Mouse (Mus musculus): Measurements from ENCODE around the gene Ggcx. TPM values are rescaled to one million over a fixed set of nuclear protein-coding genes. Genes with fewer than 3 reads are reported as not detected.
"Not testable (repeated sequence)": the region's sequence is repeated elsewhere in the genome, so short reads cannot be mapped to it uniquely, and the experiment has no call there.

Ggcx gene
- polyA plus RNA-seq, 1 experiment from 2014 or later, result 27.7 TPM

GRCm38 (mm10) chr6:72452329-72452728 lies 38.2 kb downstream of the Ggcx start:
- no peaks in the 10 kb centered on the region for H3K27me3 ChIP-seq
- H3K4me3 ChIP-seq, result no peak overlapping the region
- H3K4me1 ChIP-seq (replicated peaks), result peaks cover 11% of the 10 kb centered on the region
- H3K36me3 ChIP-seq, result no peaks in the 10 kb centered on the region
- no peaks in the 10 kb centered on the region for H3K9me3 ChIP-seq (replicated peaks)
- no peak for ATAC-seq (replicated peaks; ENCODE audit: insufficient number of reproducible peaks, insufficient read depth, low FRiP score, low read depth)
- H3K27ac ChIP-seq, result no peak overlapping the region
- 75% methylated on average over 2 of the region's 2 CpGs for WGBS
- H3K4me2 ChIP-seq, result no peak overlapping the region
- no peak overlapping the region for H3K9ac ChIP-seq

GRCm38 (mm10) chr6:72453578-72453977 lies 39.5 kb downstream of the Ggcx start:
- no peak overlapping the region for H3K27ac ChIP-seq
- no peak overlapping the region for H3K4me3 ChIP-seq
- no peaks in the 10 kb centered on the region for H3K9me3 ChIP-seq (replicated peaks)
- H3K4me2 ChIP-seq, result no peak overlapping the region
- 74% methylated on average over 3 of the region's 3 CpGs for WGBS
- no peak for ATAC-seq (replicated peaks; ENCODE audit: insufficient number of reproducible peaks, insufficient read depth, low FRiP score, low read depth)
- H3K27me3 ChIP-seq, result no peaks in the 10 kb centered on the region
- peaks cover 11% of the 10 kb centered on the region for H3K4me1 ChIP-seq (replicated peaks)
- H3K9ac ChIP-seq, result no peak overlapping the region
- H3K36me3 ChIP-seq, result no peaks in the 10 kb centered on the region

GRCm38 (mm10) chr6:72454072-72454746 lies 40.1 kb downstream of the Ggcx start:
- 41% methylated on average over 7 of the region's 7 CpGs for WGBS
- Histone ChIP-seq H3K9ac (no peak overlapping the region), H3K36me3 (no peaks in the 10 kb centered on the region), H3K4me3 (no peak overlapping the region), H3K27me3 (no peaks in the 10 kb centered on the region), H3K9me3 (replicated peaks) (no peaks in the 10 kb centered on the region), H3K4me1 (replicated peaks) (peaks cover 11% of the 10 kb centered on the region), H3K27ac (peak overlapping the region; percentile 51), H3K4me2 (no peak overlapping the region)
- ATAC-seq (replicated peaks; ENCODE audit: insufficient number of reproducible peaks, insufficient read depth, low FRiP score, low read depth), result 0 out of 2 replicates have a peak, but pooled peaks have one; percentile 22

- Histone ChIP-seq H3K36me3 (no peaks in the 10 kb centered on the region), H3K4me3 (no peak overlapping the region), H3K9ac (no peak overlapping the region), H3K4me1 (replicated peaks) (peaks cover 11% of the 10 kb centered on the region), H3K9me3 (replicated peaks) (no peaks in the 10 kb centered on the region), H3K27me3 (no peaks in the 10 kb centered on the region), H3K4me2 (no peak overlapping the region), H3K27ac (peak overlapping the region; percentile 51; the same call in 1 of the 2 replicates)
- WGBS, result 55% methylated on average over 7 of the region's 7 CpGs
- ATAC-seq (replicated peaks; ENCODE audit: insufficient number of reproducible peaks, insufficient read depth, low FRiP score, low read depth), result peak; percentile 64; the same call in 1 of the 2 replicates
Observed at GRCm38 (mm10) chr6:72454833-72455373, 40.8 kb downstream of the Ggcx start.

GRCm38 (mm10) chr6:72456567-72456966 lies 42.5 kb downstream of the Ggcx start:
- H3K27ac ChIP-seq, result no peak overlapping the region
- no peak for ATAC-seq (replicated peaks; ENCODE audit: insufficient number of reproducible peaks, insufficient read depth, low FRiP score, low read depth)
- no peaks in the 10 kb centered on the region for H3K27me3 ChIP-seq
- H3K9ac ChIP-seq, result no peak overlapping the region
- H3K4me3 ChIP-seq, result no peak overlapping the region
- no peak overlapping the region for H3K4me2 ChIP-seq
- H3K9me3 ChIP-seq (replicated peaks), result no peaks in the 10 kb centered on the region
- peaks cover 11% of the 10 kb centered on the region for H3K4me1 ChIP-seq (replicated peaks)
- WGBS, result 56% methylated on average over 4 of the region's 4 CpGs
- no peaks in the 10 kb centered on the region for H3K36me3 ChIP-seq

GRCm38 (mm10) chr6:72458418-72458817 lies 44.3 kb downstream of the Ggcx start:
- no peak for ATAC-seq (replicated peaks; ENCODE audit: insufficient number of reproducible peaks, insufficient read depth, low FRiP score, low read depth)
- Histone ChIP-seq H3K36me3 (no peaks in the 10 kb centered on the region), H3K27me3 (no peaks in the 10 kb centered on the region), H3K4me1 (replicated peaks) (peaks cover 11% of the 10 kb centered on the region), H3K9me3 (replicated peaks) (no peaks in the 10 kb centered on the region), H3K4me3 (no peak overlapping the region), H3K9ac (no peak overlapping the region), H3K27ac (peak overlapping the region; percentile 5; the same call in 1 of the 2 replicates), H3K4me2 (no peak overlapping the region)
- WGBS, result 54% methylated on average over 7 of the region's 7 CpGs

GRCm38 (mm10) chr6:72458921-72459320 lies 44.8 kb downstream of the Ggcx start:
- Histone ChIP-seq H3K4me1 (replicated peaks) (peaks cover 11% of the 10 kb centered on the region), H3K4me3 (no peak overlapping the region), H3K9me3 (replicated peaks) (no peaks in the 10 kb centered on the region), H3K4me2 (no peak overlapping the region), H3K27ac (peak overlapping the region; percentile 5; the same call in 1 of the 2 replicates), H3K36me3 (no peaks in the 10 kb centered on the region), H3K27me3 (no peaks in the 10 kb centered on the region), H3K9ac (no peak overlapping the region)
- ATAC-seq (replicated peaks; ENCODE audit: insufficient number of reproducible peaks, insufficient read depth, low FRiP score, low read depth), result no peak
- 36% methylated on average over 5 of the region's 5 CpGs for WGBS

GRCm38 (mm10) chr6:72460036-72460801 lies 46.1 kb downstream of the Ggcx start:
- no peak overlapping the region for H3K4me2 ChIP-seq
- H3K9ac ChIP-seq, result no peak overlapping the region
- H3K27ac ChIP-seq, result no peak overlapping the region
- 49% methylated on average over 9 of the region's 9 CpGs for WGBS
- ATAC-seq (replicated peaks; ENCODE audit: insufficient number of reproducible peaks, insufficient read depth, low FRiP score, low read depth), result no peak
- no peaks in the 10 kb centered on the region for H3K27me3 ChIP-seq
- H3K36me3 ChIP-seq, result no peaks in the 10 kb centered on the region
- H3K9me3 ChIP-seq (replicated peaks), result no peaks in the 10 kb centered on the region
- no peaks in the 10 kb centered on the region; the same call in 1 of the 2 replicates for H3K4me1 ChIP-seq (replicated peaks)
- H3K4me3 ChIP-seq, result no peak overlapping the region

- H3K4me2 ChIP-seq; H3K27ac ChIP-seq; H3K4me3 ChIP-seq; H3K27me3 ChIP-seq; H3K9ac ChIP-seq; H3K4me1 ChIP-seq (replicated peaks); ATAC-seq (replicated peaks; ENCODE audit: insufficient number of reproducible peaks, insufficient read depth, low FRiP score, low read depth); H3K9me3 ChIP-seq (replicated peaks); H3K36me3 ChIP-seq: not testable (repeated sequence)
- 74% methylated on average over 5 of the region's 5 CpGs for WGBS
Observed at GRCm38 (mm10) chr6:72462550-72463257, 48.6 kb downstream of the Ggcx start.

GRCm38 (mm10) chr6:72465361-72466157 lies 51.5 kb downstream of the Ggcx start:
- Histone ChIP-seq H3K9ac (no peak overlapping the region), H3K4me3 (no peak overlapping the region), H3K27me3 (no peaks in the 10 kb centered on the region), H3K9me3 (replicated peaks) (no peaks in the 10 kb centered on the region), H3K4me1 (replicated peaks) (no peaks in the 10 kb centered on the region; the same call in 1 of the 2 replicates), H3K27ac (no peak overlapping the region), H3K4me2 (no peak overlapping the region), H3K36me3 (no peaks in the 10 kb centered on the region)
- 59% methylated on average over 8 of the region's 8 CpGs for WGBS
- no peak for ATAC-seq (replicated peaks; ENCODE audit: insufficient number of reproducible peaks, insufficient read depth, low FRiP score, low read depth)

All from heart, embryonic 15.5 days (tissue).